Mouse (Mus musculus): ENCODE results near the gene Aplp1. TPM values are rescaled to one million over a fixed set of nuclear protein-coding genes. Genes with fewer than 3 reads are reported as not detected.

Gene Aplp1
- polyA plus RNA-seq, 1 experiment from 2014 or later = 61.3 TPM

- under 1% methylated on average over 38 of the region's 38 CpGs for WGBS
- H3K27ac ChIP-seq (replicated peaks) = no peak overlapping the region; the same call in 1 of the 2 replicates
- no peaks in the 10 kb centered on the region for H3K9me3 ChIP-seq (replicated peaks)
- H3K27me3 ChIP-seq = no peaks in the 10 kb centered on the region
- 0 out of 2 replicates have a peak, but pooled peaks have one; percentile 20 for ATAC-seq (ENCODE audit: insufficient number of reproducible peaks, low FRiP score, low TSS enrichment, low read depth)
- H3K36me3 ChIP-seq = peaks cover 19% of the 10 kb centered on the region; the same call in 1 of the 2 replicates
- H3K4me2 ChIP-seq (replicated peaks) = peak overlapping the region; percentile 87
- peaks cover 16% of the 10 kb centered on the region for H3K4me1 ChIP-seq
- peak overlapping the region; percentile 44 for H3K9ac ChIP-seq
- peak overlapping the region; percentile 69 for H3K4me3 ChIP-seq (replicated peaks)
Measured at GRCm38 (mm10) chr7:30444154-30444970, 973 bp downstream of the Aplp1 start.

GRCm38 (mm10) chr7:30443696-30444095 lies 1.6 kb downstream of the Aplp1 start:
- 26% methylated on average over 9 of the region's 9 CpGs for WGBS
- Histone ChIP-seq H3K27me3 (no peaks in the 10 kb centered on the region), H3K4me3 (replicated peaks) (peak overlapping the region; percentile 69; the same call in 1 of the 2 replicates)

GRCm38 (mm10) chr7:30440697-30441096 lies 4.6 kb downstream of the Aplp1 start:
- Histone ChIP-seq H3K9me3 (replicated peaks) (no peaks in the 10 kb centered on the region), H3K36me3 (peaks cover 23% of the 10 kb centered on the region; the same call in 1 of the 2 replicates), H3K27me3 (no peaks in the 10 kb centered on the region), H3K4me1 (peaks cover 16% of the 10 kb centered on the region), H3K27ac (replicated peaks) (no peak overlapping the region), H3K4me3 (replicated peaks) (no peak overlapping the region), H3K4me2 (replicated peaks) (no peak overlapping the region), H3K9ac (no peak overlapping the region)
- WGBS = 26% methylated on average over 4 of the region's 5 CpGs
- no peak for ATAC-seq (ENCODE audit: insufficient number of reproducible peaks, low FRiP score, low TSS enrichment, low read depth)

More at GRCm38 (mm10) chr7:30443696-30444095, 1.6 kb downstream of the Aplp1 start:
- no peaks in the 10 kb centered on the region for H3K9me3 ChIP-seq (replicated peaks)
- ATAC-seq (ENCODE audit: insufficient number of reproducible peaks, low FRiP score, low TSS enrichment, low read depth) = no peak
- peak overlapping the region; percentile 87 for H3K4me2 ChIP-seq (replicated peaks)
- no peak overlapping the region for H3K9ac ChIP-seq
- H3K4me1 ChIP-seq = peaks cover 16% of the 10 kb centered on the region
- H3K36me3 ChIP-seq = peaks cover 19% of the 10 kb centered on the region; the same call in 1 of the 2 replicates
- H3K27ac ChIP-seq (replicated peaks) = no peak overlapping the region

- H3K27ac ChIP-seq (replicated peaks) = no peak overlapping the region
- H3K4me3 ChIP-seq (replicated peaks) = no peak overlapping the region
- peaks cover 25% of the 10 kb centered on the region; the same call in 1 of the 2 replicates for H3K36me3 ChIP-seq
- H3K27me3 ChIP-seq = no peaks in the 10 kb centered on the region
- H3K9me3 ChIP-seq (replicated peaks) = no peaks in the 10 kb centered on the region
- no peak for ATAC-seq (ENCODE audit: insufficient number of reproducible peaks, low FRiP score, low TSS enrichment, low read depth)
- WGBS = 67% methylated on average over 13 of the region's 13 CpGs
- no peak overlapping the region for H3K9ac ChIP-seq
- peaks cover 12% of the 10 kb centered on the region for H3K4me1 ChIP-seq
- no peak overlapping the region for H3K4me2 ChIP-seq (replicated peaks)
Measured at GRCm38 (mm10) chr7:30439734-30440133, 5.6 kb downstream of the Aplp1 start.

- H3K36me3 ChIP-seq = peaks cover 16% of the 10 kb centered on the region; the same call in 1 of the 2 replicates
- 22% methylated on average over 10 of the region's 10 CpGs for WGBS
- H3K4me1 ChIP-seq = no peaks in the 10 kb centered on the region
- no peak overlapping the region for H3K9ac ChIP-seq
- no peak overlapping the region for H3K27ac ChIP-seq (replicated peaks)
- H3K27me3 ChIP-seq = no peaks in the 10 kb centered on the region
- no peak for ATAC-seq (ENCODE audit: insufficient number of reproducible peaks, low FRiP score, low TSS enrichment, low read depth)
- H3K4me3 ChIP-seq (replicated peaks) = no peak overlapping the region
- H3K4me2 ChIP-seq (replicated peaks) = no peak overlapping the region
- H3K9me3 ChIP-seq (replicated peaks) = no peaks in the 10 kb centered on the region
Measured at GRCm38 (mm10) chr7:30436879-30437278, 8.5 kb downstream of the Aplp1 start.

GRCm38 (mm10) chr7:30435156-30435555 lies 10.2 kb downstream of the Aplp1 start:
- no peaks in the 10 kb centered on the region for H3K4me1 ChIP-seq
- 53% methylated on average over 9 of the region's 9 CpGs for WGBS
- H3K36me3 ChIP-seq = peaks cover 12% of the 10 kb centered on the region; the same call in 1 of the 2 replicates

GRCm38 (mm10) chr7:30434701-30435100 lies 10.6 kb downstream of the Aplp1 start:
- Histone ChIP-seq H3K36me3 (peaks cover 8% of the 10 kb centered on the region; the same call in 1 of the 2 replicates), H3K4me1 (no peaks in the 10 kb centered on the region), H3K27me3 (no peaks in the 10 kb centered on the region), H3K4me3 (replicated peaks) (no peak overlapping the region), H3K9me3 (replicated peaks) (no peaks in the 10 kb centered on the region), H3K4me2 (replicated peaks) (no peak overlapping the region), H3K9ac (no peak overlapping the region), H3K27ac (replicated peaks) (no peak overlapping the region)
- no peak for ATAC-seq (ENCODE audit: insufficient number of reproducible peaks, low FRiP score, low TSS enrichment, low read depth)
- WGBS = 69% methylated on average over 10 of the region's 10 CpGs

More at GRCm38 (mm10) chr7:30435156-30435555, 10.2 kb downstream of the Aplp1 start:
- Histone ChIP-seq H3K27me3 (no peaks in the 10 kb centered on the region), H3K9me3 (replicated peaks) (no peaks in the 10 kb centered on the region), H3K27ac (replicated peaks) (no peak overlapping the region), H3K9ac (no peak overlapping the region), H3K4me2 (replicated peaks) (no peak overlapping the region), H3K4me3 (replicated peaks) (no peak overlapping the region)
- no peak for ATAC-seq (ENCODE audit: insufficient number of reproducible peaks, low FRiP score, low TSS enrichment, low read depth)

- H3K9me3 ChIP-seq (replicated peaks) = no peaks in the 10 kb centered on the region
- no peak overlapping the region for H3K9ac ChIP-seq
- no peak for ATAC-seq (ENCODE audit: insufficient number of reproducible peaks, low FRiP score, low TSS enrichment, low read depth)
- no peaks in the 10 kb centered on the region for H3K27me3 ChIP-seq
- no peaks in the 10 kb centered on the region for H3K4me1 ChIP-seq
- 0 out of 2 replicates have a peak, but pooled peaks cover 6% of the 10 kb centered on the region for H3K36me3 ChIP-seq
- no peak overlapping the region for H3K4me3 ChIP-seq (replicated peaks)
- no peak overlapping the region for H3K4me2 ChIP-seq (replicated peaks)
- no peak overlapping the region for H3K27ac ChIP-seq (replicated peaks)
- WGBS = 2% methylated on average over 10 of the region's 10 CpGs
Measured at GRCm38 (mm10) chr7:30434238-30434637, 11.1 kb downstream of the Aplp1 start.

GRCm38 (mm10) chr7:30431793-30432192 lies 13.5 kb downstream of the Aplp1 start:
- H3K4me2 ChIP-seq (replicated peaks) = no peak overlapping the region
- H3K9ac ChIP-seq = no peak overlapping the region
- no peak for ATAC-seq (ENCODE audit: insufficient number of reproducible peaks, low FRiP score, low TSS enrichment, low read depth)

GRCm38 (mm10) chr7:30430191-30430590 lies 15.1 kb downstream of the Aplp1 start:
- H3K9me3 ChIP-seq (replicated peaks) = no peaks in the 10 kb centered on the region
- no peak overlapping the region for H3K9ac ChIP-seq
- H3K4me1 ChIP-seq = no peaks in the 10 kb centered on the region
- H3K4me3 ChIP-seq (replicated peaks) = no peak overlapping the region
- WGBS = 41% methylated on average over 2 of the region's 2 CpGs
- no peak overlapping the region for H3K4me2 ChIP-seq (replicated peaks)
- no peaks in the 10 kb centered on the region for H3K27me3 ChIP-seq
- peaks cover 12% of the 10 kb centered on the region for H3K36me3 ChIP-seq
- no peak overlapping the region for H3K27ac ChIP-seq (replicated peaks)
- no peak for ATAC-seq (ENCODE audit: insufficient number of reproducible peaks, low FRiP score, low TSS enrichment, low read depth)

More at GRCm38 (mm10) chr7:30431793-30432192, 13.5 kb downstream of the Aplp1 start:
- no peak overlapping the region for H3K4me3 ChIP-seq (replicated peaks)
- H3K27ac ChIP-seq (replicated peaks) = no peak overlapping the region
- no peaks in the 10 kb centered on the region for H3K4me1 ChIP-seq
- WGBS = 4% methylated on average over 3 of the region's 3 CpGs
- H3K36me3 ChIP-seq = peaks cover 7% of the 10 kb centered on the region; the same call in 1 of the 2 replicates
- H3K27me3 ChIP-seq = no peaks in the 10 kb centered on the region
- H3K9me3 ChIP-seq (replicated peaks) = no peaks in the 10 kb centered on the region

GRCm38 (mm10) chr7:30429327-30429726 lies 16.0 kb downstream of the Aplp1 start:
- no peak overlapping the region for H3K9ac ChIP-seq
- no peaks in the 10 kb centered on the region for H3K4me1 ChIP-seq
- no peak overlapping the region for H3K4me2 ChIP-seq (replicated peaks)
- no peaks in the 10 kb centered on the region for H3K27me3 ChIP-seq
- no peaks in the 10 kb centered on the region for H3K9me3 ChIP-seq (replicated peaks)
- no peak overlapping the region for H3K27ac ChIP-seq (replicated peaks)
- H3K36me3 ChIP-seq = peaks cover 15% of the 10 kb centered on the region
- no peak overlapping the region for H3K4me3 ChIP-seq (replicated peaks)
- ATAC-seq (ENCODE audit: insufficient number of reproducible peaks, low FRiP score, low TSS enrichment, low read depth) = no peak
